In genomic region chr17:30844321-30844791, GRCm38 (mm10) we compare ENCODE assay signal across 9 mouse cellular contexts. TPM values are rescaled to one million over a fixed set of nuclear protein-coding genes. Genes with fewer than 3 reads are reported as not detected.
DNase-seq lines count a peak whose midpoint lies in the region; ATAC-seq lines count a peak whose summit lies in the region.
"Had no signal": no experiment of that assay in that cellular context is flagged by ENCODE, and none has a peak within 500 bp of the region (broad histone marks: within the 10 kb centered on the region; RNA-seq: fewer than 3 reads in every experiment).

No protein-coding gene starts in this region.

- no peaks in the 10 kb centered on the region for H3K36me3 ChIP-seq in kidney, embryonic 15.5 days
- no peaks in the 10 kb centered on the region for H3K36me3 ChIP-seq in neural tube, embryonic 15.5 days
- H3K36me3 ChIP-seq: neural tube, embryonic 13.5 days had no signal

- no peaks in the 10 kb centered on the region for H3K9me3 ChIP-seq in kidney, embryonic 15.5 days (replicated peaks)
- no peaks in the 10 kb centered on the region for H3K9me3 ChIP-seq in neural tube, embryonic 15.5 days (replicated peaks)
- H3K9me3 ChIP-seq: neural tube, embryonic 13.5 days had no signal

- H3K4me1 ChIP-seq in kidney, embryonic 15.5 days = peaks cover 5% of the 10 kb centered on the region; the same call in 1 of the 2 replicates
- peaks cover 5% of the 10 kb centered on the region; the same call in 1 of the 2 replicates for H3K4me1 ChIP-seq in neural tube, embryonic 15.5 days
- H3K4me1 ChIP-seq: neural tube, embryonic 13.5 days had no signal

- ATAC-seq in kidney, embryonic 15.5 days (replicated peaks; ENCODE audit: low FRiP score) = no peak
- no peak for ATAC-seq in neural tube, embryonic 15.5 days (ENCODE audit: low FRiP score)

- peak overlapping the region; percentile 23 for H3K4me2 ChIP-seq in kidney, embryonic 15.5 days
- no peak overlapping the region for H3K4me2 ChIP-seq in neural tube, embryonic 15.5 days
- H3K4me2 ChIP-seq: neural tube, embryonic 13.5 days had no signal

- WGBS in kidney, embryonic 15.5 days = 30% methylated on average over 9 of the region's 9 CpGs
- 55% methylated on average over 9 of the region's 9 CpGs for WGBS in neural tube, embryonic 15.5 days

- no peak overlapping the region for H3K4me3 ChIP-seq in kidney, embryonic 15.5 days (replicated peaks)
- H3K4me3 ChIP-seq in neural tube, embryonic 15.5 days (replicated peaks) = no peak overlapping the region
- H3K4me3 ChIP-seq: neural tube, embryonic 13.5 days had no signal

- H3K27me3 ChIP-seq in kidney, embryonic 15.5 days = no peaks in the 10 kb centered on the region
- H3K27me3 ChIP-seq in neural tube, embryonic 15.5 days (replicated peaks) = no peaks in the 10 kb centered on the region
- H3K27me3 ChIP-seq: neural tube, embryonic 13.5 days had no signal

- DNase-seq in embryo, embryonic 11.5 days (ENCODE audit: low read depth, low spot score) = peak; percentile 27
- no peak for DNase-seq in embryo, embryonic 9.5 days (ENCODE audit: extremely low spot score)
- peak; percentile 29 for DNase-seq in right cerebral cortex, adult 18-20 months
- DNase-seq in right cerebral cortex, postnatal 25 days = no peak
- DNase-seq in mesoderm, embryonic 11.5 days (ENCODE audit: low read depth, low spot score) = peak; percentile 58
- no peak for DNase-seq in retina, embryonic 14.5 days (ENCODE audit: low spot score)

- no peak overlapping the region for H3K27ac ChIP-seq in kidney, embryonic 15.5 days
- H3K27ac ChIP-seq in neural tube, embryonic 15.5 days (replicated peaks) = no peak overlapping the region
- H3K27ac ChIP-seq: neural tube, embryonic 13.5 days had no signal

- H3K9ac ChIP-seq in kidney, embryonic 15.5 days = no peak overlapping the region
- H3K9ac ChIP-seq in neural tube, embryonic 15.5 days (replicated peaks) = no peak overlapping the region
- H3K9ac ChIP-seq: neural tube, embryonic 13.5 days had no signal

RNA-seq across cellular contexts. Expression of gene Glp1r, which starts 57.3 kb away (rescaled TPM):
- 0.28 and 0.42 TPM in 2 replicates for polyA plus RNA-seq in kidney, embryonic 15.5 days (2015; fragmentation: Nextera tagmentation; extraction: Ambion mirVana)
- polyA plus RNA-seq in neural tube, embryonic 15.5 days (2015; fragmentation: Nextera tagmentation; extraction: Ambion mirVana) = 1.0 and 1.2 TPM in 2 replicates

Comparison
In these comparisons a context has a peak if more than half of its experiments do, and no peak if none do; other contexts are left out.
1. DNase-seq: peak in embryo, embryonic 11.5 days (single experiment), right cerebral cortex, adult 18-20 months (single experiment) and mesoderm, embryonic 11.5 days (single experiment); none in embryo, embryonic 9.5 days (single experiment), right cerebral cortex, postnatal 25 days (single experiment) and retina, embryonic 14.5 days (single experiment).